14 mouse cellular contexts compared by ENCODE assay signal in genomic region chr9:119388956-119389355, GRCm38 (mm10). TPM values are rescaled to one million over a fixed set of nuclear protein-coding genes. Genes with fewer than 3 reads are reported as not detected.
A peak's percentile ranks its signal among the peaks of the same experiment; 100 is the strongest.
DNase-seq lines count a peak whose midpoint lies in the region; TF ChIP-seq lines count a peak whose summit lies in the region.
"Had no signal": no experiment of that assay in that cellular context is flagged by ENCODE, and none has a peak within 500 bp of the region (broad histone marks: within the 10 kb centered on the region; RNA-seq: fewer than 3 reads in every experiment).

No protein-coding gene starts in this region.

- WGBS in lung, adult 2 months = 46% methylated on average over 5 of the region's 5 CpGs

- no peak for TF ChIP-seq CTCF in lung, adult 2 months (IDR thresholded peaks at IDR 0.05; ENCODE audit: insufficient read depth, low read length)

- H3K4me3 ChIP-seq in lung, adult 2 months (replicated peaks; ENCODE audit: extremely low read depth, low read depth, low read length) = no peak overlapping the region
- H3K4me3 ChIP-seq: limb, embryonic 13.5 days had no signal

- peak; percentile 10 to 47 for DNase-seq in adrenal gland, postnatal 36 days
- no peak for DNase-seq in adrenal gland, adult 2 months
- DNase-seq in lung, postnatal 10 days = peak; percentile 24
- no peak for DNase-seq in lung, adult 2 months
- peak; percentile 70 for DNase-seq in ZHBTc4 (ENCODE audit: low read depth, low spot score)
- peak; percentile 35 for DNase-seq in lung, postnatal 14 days
- DNase-seq in frontal cortex, postnatal 25 days (ENCODE audit: low spot score in 2 of 2) = no peak
- DNase-seq in right cerebral cortex, adult 18-20 months = no peak
- DNase-seq: heart, adult 18-20 months had no signal

- TF ChIP-seq POLR2A in lung, adult 2 months (IDR thresholded peaks at IDR 0.05; ENCODE audit: borderline replicate concordance, extremely low read depth, low read depth, low read length) = no peak

- H3K4me1 ChIP-seq in lung, adult 2 months (ENCODE audit: control insufficient read depth, insufficient read depth, low read length) = no peaks in the 10 kb centered on the region
- H3K4me1 ChIP-seq: limb, embryonic 13.5 days had no signal

RNA-seq across cellular contexts. Expression of gene Acvr2b, which starts 13.0 kb away (rescaled TPM):
- 1 to 10 TPM; 5.5 to 6.6 TPM for total RNA-seq in adrenal gland, postnatal 36 days (2021)
- total RNA-seq in adrenal gland, adult 2 months (2021) = 1 to 10 TPM; 4.4 to 7.9 TPM
- polyA plus RNA-seq in adrenal gland, adult 2 months (2012; rRNA removed) = 4.7 and 5.9 TPM in 2 replicates
- polyA plus RNA-seq in lung, adult 2 months (2012; rRNA removed) = 11.4 and 11.8 TPM in 2 replicates

RNA-seq across cellular contexts. Expression of gene Slc22a14, which starts 23.6 kb away (rescaled TPM):
- not detected for total RNA-seq in adrenal gland, postnatal 36 days (2021)
- under 1 TPM in 1 of 2 experiments, not detected in 1; 0.12 TPM for total RNA-seq in adrenal gland, adult 2 months (2021)
- not detected in 2 replicates for polyA plus RNA-seq in adrenal gland, adult 2 months (2012; rRNA removed)
- 0.80 and 0.99 TPM in 2 replicates for polyA plus RNA-seq in lung, adult 2 months (2012; rRNA removed)
- total RNA-seq: CH12.LX; heart, adult 18-20 months; midbrain, postnatal 0 days had no signal
- polyA plus RNA-seq: kidney, embryonic 14.5 days; midbrain, postnatal 0 days; small intestine, adult 2 months had no signal

RNA-seq across cellular contexts. Expression of gene Xylb, which starts 31.8 kb away (rescaled TPM):
- total RNA-seq in adrenal gland, postnatal 36 days (2021) = under 1 TPM; 0.79 to 0.99 TPM
- 1 to 10 TPM; 1.5 to 1.8 TPM for total RNA-seq in adrenal gland, adult 2 months (2021)
- 1.1 and 1.2 TPM in 2 replicates for polyA plus RNA-seq in adrenal gland, adult 2 months (2012; rRNA removed)
- polyA plus RNA-seq in lung, adult 2 months (2012; rRNA removed) = 6.7 and 7.0 TPM in 2 replicates

RNA-seq across cellular contexts. Expression of gene Myd88, which starts 47.7 kb away (rescaled TPM):
- 10 to 100 TPM; 25.9 to 36.7 TPM for total RNA-seq in adrenal gland, postnatal 36 days (2021)
- total RNA-seq in adrenal gland, adult 2 months (2021) = 10 to 100 TPM; 26.9 to 34.5 TPM
- 18.5 and 19.7 TPM in 2 replicates for polyA plus RNA-seq in adrenal gland, adult 2 months (2012; rRNA removed)
- 29.3 and 38.5 TPM in 2 replicates for polyA plus RNA-seq in lung, adult 2 months (2012; rRNA removed)

RNA-seq across cellular contexts. Expression of gene Acaa1a, which starts 49.5 kb away (rescaled TPM):
- 100 to 1,000 TPM; 104 to 116 TPM for total RNA-seq in adrenal gland, postnatal 36 days (2021)
- 100 to 1,000 TPM in 1 of 2 experiments, 10 to 100 TPM in 1; 79.6 to 121 TPM for total RNA-seq in adrenal gland, adult 2 months (2021)
- polyA plus RNA-seq in adrenal gland, adult 2 months (2012; rRNA removed) = 607 and 681 TPM in 2 replicates
- 216 and 282 TPM in 2 replicates for polyA plus RNA-seq in lung, adult 2 months (2012; rRNA removed)

Comparison
In these comparisons a context has a peak if more than half of its experiments do, and no peak if none do; other contexts are left out.
1. DNase-seq: peak in adrenal gland, postnatal 36 days (2 of 2), lung, postnatal 10 days (single experiment), ZHBTc4 (single experiment) and lung, postnatal 14 days (single experiment); none in adrenal gland, adult 2 months (single experiment), lung, adult 2 months (single experiment), frontal cortex, postnatal 25 days (0 of 2) and right cerebral cortex, adult 18-20 months (single experiment).